ENCODE assay signal across 15 mouse cellular contexts in genomic region chr10:75789841-75790240, GRCm38 (mm10). TPM values are rescaled to one million over a fixed set of nuclear protein-coding genes. Genes with fewer than 3 reads are reported as not detected.
A peak's percentile ranks its signal among the peaks of the same experiment; 100 is the strongest.
DNase-seq lines count a peak whose midpoint lies in the region; ATAC-seq and TF ChIP-seq lines count a peak whose summit lies in the region.
"Had no signal": no experiment of that assay in that cellular context is flagged by ENCODE, and none has a peak within 500 bp of the region (broad histone marks: within the 10 kb centered on the region; RNA-seq: fewer than 3 reads in every experiment).

No protein-coding gene starts in this region.

- no peak overlapping the region for H3K9ac ChIP-seq in lung, postnatal 0 days (replicated peaks; ENCODE audit: low read depth)
- H3K9ac ChIP-seq: embryonic facial prominence, embryonic 13.5 days had no signal

- H3K27ac ChIP-seq in lung, postnatal 0 days (ENCODE audit: low read length), result no peak overlapping the region
- H3K27ac ChIP-seq: embryonic facial prominence, embryonic 13.5 days; forebrain, embryonic 10.5 days had no signal

- peaks cover 5% of the 10 kb centered on the region for H3K4me1 ChIP-seq in lung, adult 2 months (ENCODE audit: control insufficient read depth, insufficient read depth, low read length)
- peaks cover 4% of the 10 kb centered on the region; the same call in 1 of the 2 replicates for H3K4me1 ChIP-seq in lung, postnatal 0 days (ENCODE audit: insufficient read depth, low read depth, low read length)

- no peaks in the 10 kb centered on the region for H3K27me3 ChIP-seq in lung, postnatal 0 days (replicated peaks; ENCODE audit: insufficient read depth, low read length)

- H3K4me3 ChIP-seq in lung, adult 2 months (replicated peaks; ENCODE audit: extremely low read depth, low read depth, low read length), result no peak overlapping the region
- no peak overlapping the region for H3K4me3 ChIP-seq in lung, postnatal 0 days (ENCODE audit: low read depth, low read length)
- H3K4me3 ChIP-seq: embryonic facial prominence, embryonic 13.5 days; forebrain, embryonic 10.5 days; megakaryocyte, embryonic 14.5 days had no signal

- 74% methylated on average over 5 of the region's 5 CpGs for WGBS in lung, adult 2 months
- 54% methylated on average over 5 of the region's 5 CpGs for WGBS in lung, postnatal 0 days

- peak; percentile 55 for ATAC-seq in lung, postnatal 0 days
- ATAC-seq in inflammation-experienced regulatory T-cells, adult 6 months, result no peak

- no peaks in the 10 kb centered on the region for H3K9me3 ChIP-seq in lung, postnatal 0 days (ENCODE audit: low read length)
- H3K9me3 ChIP-seq: embryonic facial prominence, embryonic 13.5 days; forebrain, embryonic 10.5 days; megakaryocyte, embryonic 14.5 days had no signal

- no peak for TF ChIP-seq EP300 in lung, postnatal 0 days (IDR thresholded peaks at IDR 0.05)

- no peak for TF ChIP-seq POLR2A in lung, adult 2 months (IDR thresholded peaks at IDR 0.05; ENCODE audit: borderline replicate concordance, extremely low read depth, low read depth, low read length)

- no peak for TF ChIP-seq CTCF in lung, adult 2 months (IDR thresholded peaks at IDR 0.05; ENCODE audit: insufficient read depth, low read length)
- no peak for TF ChIP-seq CTCF in lung, postnatal 0 days (IDR thresholded peaks at IDR 0.05)

- DNase-seq in lung, adult 2 months, result peak; percentile 22
- DNase-seq in lung, postnatal 14 days, result no peak
- DNase-seq in liver, result peak; percentile 49
- peak; percentile 26 for DNase-seq in lung, postnatal 0 days (ENCODE audit: low spot score)
- DNase-seq in MN1 (ENCODE audit: low spot score), result no peak
- no peak for DNase-seq in cerebellum, adult 18-20 months
- no peak for DNase-seq in right cerebral cortex, postnatal 36 days (ENCODE audit: low spot score in 2 of 2)
- DNase-seq: cerebellum, adult 11 months; heart, postnatal 10 days; right cerebral cortex, adult 18-20 months; thymus, postnatal 25 days had no signal

- H3K36me3 ChIP-seq in lung, postnatal 0 days (ENCODE audit: insufficient read depth, low read length), result no peaks in the 10 kb centered on the region
- H3K36me3 ChIP-seq: embryonic facial prominence, embryonic 13.5 days; forebrain, embryonic 10.5 days had no signal

- H3K4me2 ChIP-seq in lung, postnatal 0 days (replicated peaks; ENCODE audit: low read depth, low read length), result no peak overlapping the region
- H3K4me2 ChIP-seq: embryonic facial prominence, embryonic 13.5 days had no signal

RNA-seq across cellular contexts. Expression of gene Gstt1, which starts 8.5 kb away (rescaled TPM):
- 163 and 178 TPM in 2 replicates for polyA plus RNA-seq in lung, adult 2 months (2012; rRNA removed)
- polyA plus RNA-seq in lung, postnatal 0 days (2015; fragmentation: Nextera tagmentation; extraction: Ambion mirVana), result 36.4 and 38.3 TPM in 2 replicates
- 1 to 10 TPM; 1.7 to 3.6 (median 2.2) TPM for polyA plus RNA-seq in inflammation-experienced regulatory T-cells, adult 6 months (2017; shearing (Covaris generic))

RNA-seq across cellular contexts. Expression of gene Gstt3, which starts 8.6 kb away (rescaled TPM):
- polyA plus RNA-seq in lung, adult 2 months (2012; rRNA removed), result 47.8 and 63.7 TPM in 2 replicates
- polyA plus RNA-seq in lung, postnatal 0 days (2015; fragmentation: Nextera tagmentation; extraction: Ambion mirVana), result 56.6 and 58.9 TPM in 2 replicates
- polyA plus RNA-seq in inflammation-experienced regulatory T-cells, adult 6 months (2017; shearing (Covaris generic)), result 10 to 100 TPM in 1 of 3 experiments, 1 to 10 TPM in 2; 9.0 to 12.7 (median 9.3) TPM

RNA-seq across cellular contexts. Expression of gene Gm20441, which starts 9.1 kb away (rescaled TPM):
- not detected in 2 replicates for polyA plus RNA-seq in lung, adult 2 months (2012; rRNA removed)
- polyA plus RNA-seq in lung, postnatal 0 days (2015; fragmentation: Nextera tagmentation; extraction: Ambion mirVana), result not detected in 2 replicates
- not detected for polyA plus RNA-seq in inflammation-experienced regulatory T-cells, adult 6 months (2017; shearing (Covaris generic))
- polyA plus RNA-seq: embryonic facial prominence, embryonic 13.5 days; forebrain, embryonic 10.5 days had no signal

RNA-seq across cellular contexts. Expression of gene Ddt, which starts 16.6 kb away (rescaled TPM):
- polyA plus RNA-seq in lung, adult 2 months (2012; rRNA removed), result 59.7 and 65.3 TPM in 2 replicates
- 70.6 and 81.5 TPM in 2 replicates for polyA plus RNA-seq in lung, postnatal 0 days (2015; fragmentation: Nextera tagmentation; extraction: Ambion mirVana)
- 10 to 100 TPM; 63.4 to 95.0 (median 86.4) TPM for polyA plus RNA-seq in inflammation-experienced regulatory T-cells, adult 6 months (2017; shearing (Covaris generic))

RNA-seq across cellular contexts. Expression of gene Cabin1, which starts 25.7 kb away (rescaled TPM):
- polyA plus RNA-seq in lung, adult 2 months (2012; rRNA removed), result 53.6 and 65.0 TPM in 2 replicates
- polyA plus RNA-seq in lung, postnatal 0 days (2015; fragmentation: Nextera tagmentation; extraction: Ambion mirVana), result 33.1 and 34.5 TPM in 2 replicates
- polyA plus RNA-seq in inflammation-experienced regulatory T-cells, adult 6 months (2017; shearing (Covaris generic)), result 10 to 100 TPM; 24.8 to 27.1 (median 26.2) TPM

Comparison
In these comparisons a context has a peak if more than half of its experiments do, and no peak if none do; other contexts are left out.
1. DNase-seq: peak in lung, adult 2 months (single experiment), liver (single experiment) and lung, postnatal 0 days (single experiment); none in lung, postnatal 14 days (single experiment), MN1 (single experiment), cerebellum, adult 18-20 months (0 of 2) and right cerebral cortex, postnatal 36 days (0 of 2).